Mouse (Mus musculus) limb, embryonic 12.5 days (tissue): ENCODE results near the gene Klhl18. TPM values are rescaled to one million over a fixed set of nuclear protein-coding genes. Genes with fewer than 3 reads are reported as not detected.
"Not testable (repeated sequence)": the region's sequence is repeated elsewhere in the genome, so short reads cannot be mapped to it uniquely, and the experiment has no call there.

Experiments used
- ATAC-seq: fragments of 200-750 bp; cut with Nextera tagmentation; 2 replicates; pipeline ENCODE4 v1.8.0; 2017; ENCODE audit warnings: low read depth, moderate TSS enrichment; ENCODE audit not compliant: insufficient number of reproducible peaks, insufficient read depth, low FRiP score, low TSS enrichment
- H3K27ac ChIP-seq: fragments of 300-500 bp; sonication (generic); 2 replicates; pipeline ENCODE4 v1.5.1; 2016; ENCODE audit warnings: mild to moderate bottlenecking, moderate library complexity
- H3K27me3 ChIP-seq: fragments of 300-500 bp; sonication (generic); 2 replicates; pipeline ENCODE4 v1.6.1; 2016; ENCODE audit warnings: mild to moderate bottlenecking, moderate library complexity
- H3K36me3 ChIP-seq: fragments of 300-500 bp; sonication (generic); 2 replicates; pipeline ENCODE4 v1.6.1; 2016; ENCODE audit warnings: mild to moderate bottlenecking, moderate library complexity
- H3K4me1 ChIP-seq: fragments of 300-500 bp; sonication (generic); replicated peaks from 2 replicates; pipeline ENCODE4 v1.6.1; 2016
- H3K4me2 ChIP-seq: fragments of 300-500 bp; sonication (generic); 2 replicates; pipeline ENCODE4 v1.6.1; 2016; ENCODE audit warnings: mild to moderate bottlenecking, moderate library complexity
- H3K4me3 ChIP-seq: fragments of 300-500 bp; sonication (generic); replicated peaks from 2 replicates; pipeline ENCODE4 v1.5.1; 2016; ENCODE audit warnings: mild to moderate bottlenecking
- H3K9ac ChIP-seq: fragments of 300-500 bp; sonication (generic); replicated peaks from 2 replicates; pipeline ENCODE4 v1.6.1; 2016; ENCODE audit warnings: mild to moderate bottlenecking, moderate library complexity
- H3K9me3 ChIP-seq: fragments of 300-500 bp; sonication (generic); 2 replicates; pipeline ENCODE4 v1.6.1; 2016; ENCODE audit warnings: mild to moderate bottlenecking, moderate library complexity
- WGBS: fragments of 180-500 bp; shearing (Covaris S2); methylation state at CpG from one replicate; pipeline ENCODE4 v1.1.7; 2016; 5-methylcytosine and 5-hydroxymethylcytosine counted together
- polyA plus RNA-seq: library from polyadenylated mRNA; unstranded; fragments of >200 nt; fragmentation: Nextera tagmentation; extraction: Ambion mirVana; gene quantifications from 2 replicates; pipeline ENCODE4 v1.2.1, GENCODE M21; 2016

Klhl18 gene
- polyA plus RNA-seq, 1 experiment from 2014 or later, result 7.8 TPM

DNA sequence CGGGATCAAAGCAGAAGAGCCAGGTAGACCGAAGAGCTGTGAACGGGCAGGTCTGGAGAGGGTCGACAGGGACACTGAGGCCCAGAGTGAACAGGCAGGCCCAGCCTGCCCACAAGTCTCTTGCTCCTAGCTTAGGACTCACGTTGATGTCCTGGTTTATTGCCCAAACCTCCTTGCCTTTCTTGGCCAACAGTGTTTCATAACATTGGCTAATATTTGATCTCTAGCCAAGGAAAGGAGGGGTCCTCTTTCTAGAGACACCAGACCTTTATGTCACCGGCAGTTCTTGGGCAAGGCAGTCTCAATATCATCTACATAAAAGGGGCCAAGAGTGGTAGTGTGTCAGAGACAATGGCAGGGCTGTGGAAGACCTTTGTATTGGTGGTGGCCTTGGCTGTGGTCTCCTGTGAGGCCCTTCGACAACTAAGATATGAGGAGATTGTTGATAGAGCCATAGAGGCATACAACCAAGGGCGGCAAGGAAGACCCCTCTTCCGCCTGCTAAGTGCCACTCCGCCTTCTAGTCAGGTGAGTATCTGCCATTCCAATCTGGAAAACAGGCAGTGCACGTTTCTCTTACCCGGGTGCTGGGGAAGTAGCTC is 56.9 kb downstream of the Klhl18 start, which contains the start of gene Ngp:
Gene Ngp (plus strand): TSS at position 237 of the 602 bp plus-strand sequence.
- H3K4me2 ChIP-seq, result no peak within 1 kb of the TSS
- H3K4me3 ChIP-seq, result no peak within 1 kb of the TSS
- H3K27me3 ChIP-seq, result no peaks in the 10 kb centered on the region
- no peak within 1 kb of the TSS for H3K9ac ChIP-seq
- 84% methylated on average over 12 of the region's 12 CpGs for WGBS
- no peak for ATAC-seq
- H3K4me1 ChIP-seq, result no peaks in the 10 kb centered on the region
- no peaks in the 10 kb centered on the region for H3K36me3 ChIP-seq
- H3K9me3 ChIP-seq, result no peaks in the 10 kb centered on the region
- H3K27ac ChIP-seq, result no peak within 1 kb of the TSS

DNA sequence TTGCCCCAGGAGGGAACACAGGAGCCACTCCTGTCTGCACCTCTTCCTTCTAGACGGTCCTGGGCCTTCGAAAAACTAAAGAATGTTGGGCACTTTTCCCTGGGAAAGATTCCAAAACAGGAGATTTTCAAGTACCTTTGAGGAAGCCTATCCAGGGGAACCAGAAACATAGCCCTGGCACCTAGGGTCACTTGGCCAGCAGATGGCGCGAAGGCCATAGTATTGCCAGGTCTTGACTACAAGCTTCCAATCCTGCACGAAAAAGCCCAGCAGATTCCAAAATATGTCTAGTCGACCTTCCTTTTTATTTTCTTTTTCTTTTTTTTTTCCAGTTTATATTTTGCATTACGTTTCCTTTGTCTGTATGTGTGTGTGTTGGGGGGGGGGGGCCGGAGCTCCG is 62.7 kb downstream of the Klhl18 start:
- H3K4me2 ChIP-seq, result no peak overlapping the region
- no peaks in the 10 kb centered on the region for H3K36me3 ChIP-seq
- 48% methylated on average over 9 of the region's 9 CpGs for WGBS
- no peaks in the 10 kb centered on the region for H3K27me3 ChIP-seq
- no peaks in the 10 kb centered on the region for H3K9me3 ChIP-seq
- H3K9ac ChIP-seq, result no peak overlapping the region
- no peak for ATAC-seq
- H3K4me1 ChIP-seq, result peaks cover 3% of the 10 kb centered on the region
- no peak overlapping the region for H3K4me3 ChIP-seq
- no peak overlapping the region for H3K27ac ChIP-seq

DNA sequence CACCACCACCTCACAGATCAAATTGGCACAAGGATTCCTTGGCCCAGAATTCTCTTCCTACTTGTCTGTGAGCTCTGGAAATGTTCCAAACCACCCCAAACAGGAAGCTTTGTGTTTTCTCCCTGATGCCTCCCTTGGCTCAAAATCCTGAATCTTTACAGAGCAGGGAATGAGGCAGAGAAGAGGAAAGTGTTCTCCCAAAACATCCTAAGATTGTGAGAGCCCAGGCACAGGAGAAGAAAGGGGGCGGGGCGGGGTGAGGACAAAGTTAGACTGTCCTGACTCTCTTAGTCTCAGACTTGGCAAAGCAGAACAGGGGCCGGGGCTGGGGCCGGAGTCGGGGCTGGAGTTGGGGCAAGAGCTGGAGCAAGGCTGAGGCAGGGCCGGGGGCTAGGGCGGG is 63.6 kb downstream of the Klhl18 start:
- H3K36me3 ChIP-seq, result no peaks in the 10 kb centered on the region
- 80% methylated on average over 7 of the region's 7 CpGs for WGBS
- no peak overlapping the region for H3K4me2 ChIP-seq
- peaks cover 5% of the 10 kb centered on the region for H3K4me1 ChIP-seq
- ATAC-seq, result no peak
- no peak overlapping the region for H3K27ac ChIP-seq
- H3K9me3 ChIP-seq, result no peaks in the 10 kb centered on the region
- no peaks in the 10 kb centered on the region for H3K27me3 ChIP-seq
- H3K9ac ChIP-seq, result no peak overlapping the region
- H3K4me3 ChIP-seq, result no peak overlapping the region

DNA sequence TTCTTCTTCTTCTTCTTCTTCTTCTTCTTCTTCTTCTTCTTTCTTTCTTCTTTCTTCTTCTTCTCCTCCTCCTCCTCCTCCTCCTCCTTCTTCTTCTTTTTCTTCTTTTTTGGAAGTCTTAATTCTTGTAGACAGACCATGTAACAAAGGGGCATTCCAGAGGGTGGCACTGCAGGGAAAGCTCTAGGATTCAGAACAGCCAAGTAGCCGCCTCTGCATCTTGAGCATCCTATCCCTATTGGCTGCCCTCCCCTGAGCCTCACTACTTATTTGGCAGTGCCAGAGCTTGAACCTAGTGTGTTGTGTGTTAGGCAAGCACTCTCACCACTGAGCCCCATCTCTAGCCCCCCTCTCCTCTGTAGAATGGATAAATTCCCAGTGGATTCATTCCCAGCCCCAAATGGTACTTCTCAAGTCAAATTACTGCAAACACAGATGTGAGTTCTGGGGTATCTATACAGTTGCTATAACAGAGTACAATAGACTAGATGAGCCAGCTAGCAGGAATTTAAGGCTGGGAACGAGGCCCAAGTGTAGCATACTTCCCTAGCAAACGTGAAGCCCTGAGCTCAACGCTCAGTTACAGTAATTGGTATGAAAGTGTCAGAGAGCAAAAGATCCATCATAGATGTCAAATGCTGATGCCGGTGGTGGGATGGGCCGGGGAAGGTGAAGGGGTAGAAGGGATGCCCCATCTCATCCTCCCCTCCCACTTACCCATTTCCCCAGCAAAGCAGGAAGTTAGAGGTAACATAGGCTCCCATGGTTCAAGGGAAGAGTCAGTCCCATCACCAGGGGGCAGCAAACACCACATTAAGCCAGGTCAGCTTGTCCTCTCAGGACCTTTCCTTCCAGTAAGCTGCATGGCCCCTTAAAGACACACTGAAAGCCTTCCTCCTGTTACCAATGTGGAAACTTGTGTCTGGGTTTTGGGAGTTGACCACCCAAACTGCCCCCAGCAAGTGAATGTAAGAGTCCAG is 65.3 kb downstream of the Klhl18 start:
- no peak for ATAC-seq
- WGBS, result 43% methylated on average over 6 of the region's 6 CpGs

DNA sequence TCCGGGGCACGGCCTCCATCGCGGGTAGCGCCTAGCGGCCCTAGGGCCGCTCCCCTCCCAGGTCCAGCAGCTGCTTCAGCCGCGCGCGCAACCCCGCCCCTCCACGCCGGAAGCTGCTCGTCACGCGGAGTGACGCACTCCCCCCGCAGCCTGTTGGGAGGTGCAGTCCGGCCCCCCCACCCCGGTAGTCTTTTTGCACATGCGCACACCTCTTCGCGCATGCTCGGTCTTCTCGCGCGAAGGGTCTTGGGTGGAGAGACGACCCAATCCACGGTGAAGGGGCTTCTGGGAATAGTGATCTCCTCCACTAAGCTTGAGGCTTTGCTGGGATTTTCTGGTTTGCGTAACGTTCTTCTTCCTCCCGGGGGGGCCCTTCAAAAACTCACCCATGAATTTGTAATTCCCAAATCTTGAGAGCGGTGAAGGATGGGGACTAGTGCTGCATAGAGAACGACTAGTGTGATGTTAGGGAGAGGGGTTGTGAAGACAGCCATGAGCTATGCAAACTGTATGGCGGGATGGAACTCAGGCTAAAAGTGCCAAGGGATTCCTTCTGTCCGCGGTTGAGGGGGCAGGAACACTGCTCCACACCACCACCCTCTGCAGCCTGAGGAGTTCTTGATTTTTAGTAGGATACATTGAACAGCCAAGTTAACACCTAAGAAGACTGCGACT is 68.3 kb downstream of the Klhl18 start, which contains the start of gene Ptpn23:
Gene Ptpn23 (minus strand): TSS at position 115 of the 675 bp plus-strand sequence.
- H3K9ac ChIP-seq, result peak within 1 kb of the TSS; percentile 88
- H3K4me2 ChIP-seq, result peak within 1 kb of the TSS; percentile 93
- H3K4me1 ChIP-seq, result peaks cover 13% of the 10 kb centered on the region
- under 1% methylated on average over 39 of the region's 39 CpGs for WGBS
- peaks cover 22% of the 10 kb centered on the region; the same call in 1 of the 2 replicates for H3K36me3 ChIP-seq
- H3K27ac ChIP-seq, result peak within 1 kb of the TSS; percentile 82
- peak within 1 kb of the TSS; percentile 86 for H3K4me3 ChIP-seq
- no peaks in the 10 kb centered on the region for H3K27me3 ChIP-seq
- ATAC-seq, result peak; percentile 92
- no peaks in the 10 kb centered on the region for H3K9me3 ChIP-seq

More for the DNA sequence above, 65.3 kb downstream of the Klhl18 start:
- H3K9ac ChIP-seq, result no peak overlapping the region
- H3K9me3 ChIP-seq, result no peaks in the 10 kb centered on the region
- peaks cover under 1% of the 10 kb centered on the region; the same call in 1 of the 2 replicates for H3K36me3 ChIP-seq
- H3K27ac ChIP-seq, result no peak overlapping the region
- H3K4me3 ChIP-seq, result no peak overlapping the region
- H3K4me1 ChIP-seq, result peaks cover 13% of the 10 kb centered on the region
- no peaks in the 10 kb centered on the region for H3K27me3 ChIP-seq
- no peak overlapping the region for H3K4me2 ChIP-seq

DNA sequence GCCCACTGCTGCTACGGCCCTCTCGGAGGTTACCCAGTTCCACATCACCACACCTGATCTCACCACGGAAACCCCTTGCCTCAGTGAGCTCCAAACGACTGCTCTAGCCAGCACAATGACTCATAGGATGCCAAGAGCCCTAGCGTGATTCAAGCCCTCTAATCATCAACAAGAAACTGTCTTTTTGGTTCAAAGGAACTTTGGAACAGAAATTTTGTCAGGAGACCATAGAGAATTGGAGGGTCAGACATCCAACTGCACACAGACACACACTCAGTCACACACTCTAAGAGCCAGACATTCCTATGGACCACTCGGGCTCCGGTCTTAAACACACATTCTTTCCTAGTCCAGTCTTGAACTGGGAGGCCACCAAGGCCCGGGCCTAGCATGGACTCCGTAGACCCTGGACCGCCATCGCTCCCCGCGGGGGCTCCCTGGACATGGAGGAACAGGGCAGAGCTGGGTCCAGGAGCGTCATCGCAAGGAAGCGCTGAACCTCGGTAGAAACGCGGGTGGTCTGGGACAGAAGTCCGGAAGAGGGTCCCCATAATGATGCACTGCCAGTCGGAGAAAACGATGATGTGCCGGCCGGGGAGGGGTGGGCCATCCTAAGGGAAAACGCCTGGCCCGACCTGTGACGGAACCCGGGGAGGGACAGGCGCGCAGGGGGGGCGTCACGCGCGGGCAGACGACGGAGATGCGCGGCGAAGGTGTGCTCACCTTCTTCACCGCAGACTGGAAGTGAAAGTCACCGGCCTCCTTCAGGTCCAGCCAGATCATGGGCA is 69.0 kb downstream of the Klhl18 start:
- Histone ChIP-seq H3K9me3 (no peaks in the 10 kb centered on the region), H3K4me1 (peaks cover 13% of the 10 kb centered on the region), H3K27me3 (no peaks in the 10 kb centered on the region), H3K4me2 (peak overlapping the region; percentile 93), H3K4me3 (peak overlapping the region; percentile 86), H3K36me3 (peaks cover 22% of the 10 kb centered on the region; the same call in 1 of the 2 replicates), H3K27ac (peak overlapping the region; percentile 56), H3K9ac (peak overlapping the region; percentile 88)
- WGBS, result 1% methylated on average over 41 of the region's 41 CpGs
- peak; percentile 70 for ATAC-seq

DNA sequence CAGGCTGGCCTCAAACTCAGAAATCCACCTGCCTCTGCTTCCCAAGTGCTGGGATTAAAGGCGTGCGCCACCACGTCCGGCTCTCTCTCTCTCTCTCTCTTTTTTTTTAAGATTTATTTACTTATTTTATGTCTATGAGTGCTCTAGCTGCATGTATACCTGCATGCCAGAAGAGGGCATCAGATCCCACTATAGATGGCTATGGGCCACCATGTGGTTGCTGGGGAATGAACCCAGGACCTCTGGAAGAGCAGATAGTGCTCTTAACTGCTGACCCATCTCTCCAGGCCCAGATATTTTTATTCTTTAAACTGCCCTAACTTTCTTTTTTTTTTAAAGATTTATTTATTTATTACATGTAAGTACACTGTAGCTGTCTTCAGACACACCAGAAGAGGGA is 73.3 kb downstream of the Klhl18 start:
- not testable (repeated sequence) for ATAC-seq, H3K4me3 ChIP-seq, H3K27me3 ChIP-seq, H3K27ac ChIP-seq, H3K9me3 ChIP-seq, H3K9ac ChIP-seq, H3K4me1 ChIP-seq, H3K4me2 ChIP-seq
- peaks cover 32% of the 10 kb centered on the region for H3K36me3 ChIP-seq
- WGBS, result 84% methylated on average over 4 of the region's 4 CpGs

DNA sequence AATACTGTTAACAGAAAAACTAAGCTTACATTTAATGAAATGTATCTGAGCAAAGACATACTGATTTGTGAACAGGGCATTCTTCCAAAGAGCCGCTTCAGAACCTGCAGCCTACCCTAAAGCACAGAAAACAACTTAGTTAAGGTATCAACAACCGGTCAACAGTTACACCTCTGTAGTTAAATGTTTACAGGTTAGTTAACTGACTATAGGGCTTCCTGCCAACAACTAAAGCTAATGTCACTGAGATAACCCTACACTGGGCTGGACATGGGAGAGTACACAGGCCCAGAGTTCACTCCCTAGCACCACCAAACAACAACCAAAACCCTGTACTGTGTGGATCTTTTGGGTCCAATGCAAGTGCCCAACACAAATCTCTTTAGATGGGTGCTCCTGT is 73.8 kb downstream of the Klhl18 start:
- no peak for ATAC-seq
- Histone ChIP-seq H3K9ac (no peak overlapping the region), H3K4me3 (no peak overlapping the region), H3K4me1 (peaks cover 8% of the 10 kb centered on the region), H3K4me2 (no peak overlapping the region), H3K27ac (no peak overlapping the region), H3K27me3 (no peaks in the 10 kb centered on the region), H3K36me3 (peaks cover 37% of the 10 kb centered on the region), H3K9me3 (no peaks in the 10 kb centered on the region)
- WGBS, result 97% methylated on average over 2 of the region's 2 CpGs

DNA sequence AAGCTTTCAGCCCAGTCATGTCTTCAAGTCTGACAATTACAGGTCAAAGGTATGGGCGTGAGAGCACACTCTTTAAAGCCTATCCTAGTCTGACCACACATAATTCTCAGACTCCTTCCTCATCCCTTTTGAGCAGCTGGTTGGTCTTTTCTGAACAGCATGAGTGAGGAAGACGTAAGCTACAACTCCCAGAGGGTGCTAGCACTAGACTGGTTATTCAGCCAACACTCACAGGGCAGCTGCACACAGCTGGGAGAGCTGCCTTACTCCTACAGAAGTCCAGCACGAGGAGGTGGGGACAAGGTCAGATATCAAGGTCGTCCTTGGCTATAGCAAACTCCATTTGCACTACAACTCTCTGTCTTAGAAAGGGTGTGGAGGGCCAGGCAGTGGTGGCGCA is 75.8 kb downstream of the Klhl18 start:
- Histone ChIP-seq H3K36me3 (peaks cover 50% of the 10 kb centered on the region), H3K9ac (no peak overlapping the region), H3K4me1 (no peaks in the 10 kb centered on the region), H3K27ac (no peak overlapping the region), H3K4me2 (no peak overlapping the region), H3K27me3 (no peaks in the 10 kb centered on the region), H3K9me3 (no peaks in the 10 kb centered on the region), H3K4me3 (no peak overlapping the region)
- ATAC-seq, result no peak
- WGBS, result 90% methylated on average over 5 of the region's 5 CpGs

DNA sequence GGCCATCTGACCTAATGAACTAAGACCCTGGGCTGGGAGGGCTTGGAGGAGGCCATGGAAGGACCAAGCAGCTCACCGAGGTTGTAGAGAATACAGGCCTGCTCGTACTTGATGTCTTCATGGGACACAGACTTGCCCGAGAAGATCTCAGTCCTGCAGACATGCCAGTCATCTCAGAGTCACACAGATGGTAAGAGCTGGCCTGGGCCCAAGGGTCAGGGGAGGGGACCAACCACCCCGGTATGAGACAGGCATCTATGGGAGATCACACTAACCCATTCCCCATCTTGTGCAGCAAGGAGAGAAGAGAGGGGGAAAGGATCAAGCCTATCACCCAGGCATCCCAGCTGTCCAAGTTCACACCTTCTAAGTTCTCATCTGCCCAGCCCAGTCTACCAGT is 83.2 kb downstream of the Klhl18 start:
- WGBS, result 87% methylated on average over 4 of the region's 4 CpGs
- Histone ChIP-seq H3K27me3 (no peaks in the 10 kb centered on the region), H3K4me2 (no peak overlapping the region), H3K27ac (no peak overlapping the region), H3K36me3 (peaks cover 95% of the 10 kb centered on the region), H3K4me1 (no peaks in the 10 kb centered on the region), H3K9me3 (no peaks in the 10 kb centered on the region), H3K4me3 (no peak overlapping the region), H3K9ac (no peak overlapping the region)
- no peak for ATAC-seq
